Mouse (Mus musculus) neural tube, embryonic 14.5 days (tissue): ENCODE measurements at regions not wholly inside any gene's neighbourhood (a gene's known extent, or its start where the extent isn't known, plus 50 kb on each side); places are given as distances from the start of the nearest gene placed in this dataset.

Experiments
- ATAC-seq: fragments of 200-750 bp; cut with Nextera tagmentation; 2 replicates; pipeline ENCODE4 v1.8.0; 2017; ENCODE audit warnings: low read depth, mild to moderate bottlenecking, moderate TSS enrichment, moderate library complexity
- H3K27ac ChIP-seq: fragments of 300-500 bp; sonication (generic); 2 replicates; pipeline ENCODE4 v1.5.1; 2014; ENCODE audit warnings: low read depth, mild to moderate bottlenecking, control low read depth, low read length, moderate library complexity, mixed read lengths
- H3K27me3 ChIP-seq: fragments of 300-500 bp; sonication (generic); 2 replicates; pipeline ENCODE4 v1.6.1; 2014; ENCODE audit warnings: low read length; ENCODE audit not compliant: control insufficient read depth, insufficient read depth
- H3K36me3 ChIP-seq: fragments of 300-500 bp; sonication (generic); 2 replicates; pipeline ENCODE4 v1.6.1; 2014; ENCODE audit warnings: low read length, mixed read lengths; ENCODE audit not compliant: control insufficient read depth, insufficient read depth
- H3K4me1 ChIP-seq: fragments of 300-500 bp; sonication (generic); 2 replicates; pipeline ENCODE4 v1.6.1; 2014; ENCODE audit warnings: low read length; ENCODE audit not compliant: control insufficient read depth, insufficient read depth
- H3K4me2 ChIP-seq: fragments of 300-500 bp; sonication (generic); 2 replicates; pipeline ENCODE4 v1.6.1; 2014; ENCODE audit warnings: mild to moderate bottlenecking, low read depth, low read length, control low read depth
- H3K4me3 ChIP-seq: fragments of 300-500 bp; sonication (generic); 2 replicates; pipeline ENCODE4 v1.5.1; 2014; ENCODE audit warnings: low read depth, low read length, control low read depth, mixed read lengths
- H3K9ac ChIP-seq: fragments of 300-500 bp; sonication (generic); replicated peaks from 2 replicates; pipeline ENCODE4 v1.6.1; 2014; ENCODE audit warnings: low read depth, mild to moderate bottlenecking, control low read depth, low read length, mixed read lengths
- H3K9me3 ChIP-seq: fragments of 300-500 bp; sonication (generic); 2 replicates; pipeline ENCODE4 v1.6.1; 2016; ENCODE audit warnings: low read length; ENCODE audit not compliant: control insufficient read depth
- WGBS: fragments of 180-500 bp; shearing (Covaris S2); extraction: QIAGEN DNeasy Blood & Tissue Kit; methylation state at CpG from one replicate; pipeline ENCODE4 v1.1.7; 2014; 5-methylcytosine and 5-hydroxymethylcytosine counted together

- ATAC-seq: no peak
- Histone ChIP-seq H3K36me3 (no peaks in the 10 kb centered on the region), H3K9ac (no peak overlapping the region), H3K4me2 (no peak overlapping the region), H3K27me3 (no peaks in the 10 kb centered on the region), H3K27ac (no peak overlapping the region), H3K4me1 (no peaks in the 10 kb centered on the region), H3K4me3 (no peak overlapping the region), H3K9me3 (no peaks in the 10 kb centered on the region)
- WGBS: 26% methylated on average over 2 of the region's 2 CpGs
Measured at GRCm38 (mm10) chr17:87558419-87558818, 77.4 kb upstream of the Epcam start.

GRCm38 (mm10) chr17:87559641-87560040, 76.1 kb upstream of the Epcam start:
- Histone ChIP-seq H3K36me3 (no peaks in the 10 kb centered on the region), H3K4me1 (no peaks in the 10 kb centered on the region), H3K9me3 (no peaks in the 10 kb centered on the region), H3K9ac (no peak overlapping the region), H3K4me3 (no peak overlapping the region), H3K4me2 (no peak overlapping the region), H3K27me3 (no peaks in the 10 kb centered on the region), H3K27ac (no peak overlapping the region)
- no peak for ATAC-seq
- 89% methylated on average over 10 of the region's 10 CpGs for WGBS

- no peaks in the 10 kb centered on the region for H3K4me1 ChIP-seq
- H3K9ac ChIP-seq: no peak overlapping the region
- 90% methylated on average over 7 of the region's 7 CpGs for WGBS
- H3K36me3 ChIP-seq: no peaks in the 10 kb centered on the region
- no peak overlapping the region for H3K4me3 ChIP-seq
- no peak overlapping the region for H3K4me2 ChIP-seq
- H3K27me3 ChIP-seq: no peaks in the 10 kb centered on the region
- no peak for ATAC-seq
- H3K27ac ChIP-seq: no peak overlapping the region
- H3K9me3 ChIP-seq: no peaks in the 10 kb centered on the region
Measured at GRCm38 (mm10) chr17:87560923-87561322, 74.9 kb upstream of the Epcam start.

- Histone ChIP-seq H3K36me3 (no peaks in the 10 kb centered on the region), H3K9ac (no peak overlapping the region), H3K27ac (no peak overlapping the region), H3K27me3 (no peaks in the 10 kb centered on the region), H3K4me2 (no peak overlapping the region), H3K9me3 (no peaks in the 10 kb centered on the region), H3K4me3 (no peak overlapping the region), H3K4me1 (no peaks in the 10 kb centered on the region)
- 93% methylated on average over 5 of the region's 5 CpGs for WGBS
- ATAC-seq: no peak
Measured at GRCm38 (mm10) chr17:87563375-87563774, 72.4 kb upstream of the Epcam start.

GRCm38 (mm10) chr17:87565631-87566030, 70.1 kb upstream of the Epcam start:
- ATAC-seq: no peak
- Histone ChIP-seq H3K9me3 (no peaks in the 10 kb centered on the region), H3K4me2 (no peak overlapping the region), H3K4me3 (no peak overlapping the region), H3K9ac (no peak overlapping the region), H3K27ac (no peak overlapping the region), H3K27me3 (no peaks in the 10 kb centered on the region), H3K4me1 (no peaks in the 10 kb centered on the region), H3K36me3 (no peaks in the 10 kb centered on the region)
- 80% methylated on average over 4 of the region's 4 CpGs for WGBS

- Histone ChIP-seq H3K4me3 (no peak overlapping the region), H3K27me3 (no peaks in the 10 kb centered on the region), H3K9ac (no peak overlapping the region), H3K27ac (no peak overlapping the region), H3K4me2 (no peak overlapping the region), H3K36me3 (no peaks in the 10 kb centered on the region), H3K4me1 (peaks cover 5% of the 10 kb centered on the region), H3K9me3 (no peaks in the 10 kb centered on the region)
- ATAC-seq: no peak
- WGBS: 70% methylated on average over 3 of the region's 3 CpGs
Measured at GRCm38 (mm10) chr17:87566296-87566695, 69.5 kb upstream of the Epcam start.

GRCm38 (mm10) chr17:87566996-87567395, 68.8 kb upstream of the Epcam start:
- no peak for ATAC-seq
- Histone ChIP-seq H3K9ac (no peak overlapping the region), H3K4me1 (peaks cover 5% of the 10 kb centered on the region), H3K27me3 (no peaks in the 10 kb centered on the region), H3K9me3 (no peaks in the 10 kb centered on the region), H3K4me2 (no peak overlapping the region), H3K27ac (no peak overlapping the region), H3K36me3 (no peaks in the 10 kb centered on the region), H3K4me3 (no peak overlapping the region)
- 35% methylated on average over 9 of the region's 9 CpGs for WGBS

- H3K27me3 ChIP-seq: no peaks in the 10 kb centered on the region
- H3K9me3 ChIP-seq: no peaks in the 10 kb centered on the region
- 45% methylated on average over 2 of the region's 2 CpGs for WGBS
- H3K4me3 ChIP-seq: no peak overlapping the region
- H3K4me1 ChIP-seq: peaks cover 5% of the 10 kb centered on the region
- no peak for ATAC-seq
- H3K4me2 ChIP-seq: no peak overlapping the region
- no peaks in the 10 kb centered on the region for H3K36me3 ChIP-seq
- no peak overlapping the region for H3K27ac ChIP-seq
- H3K9ac ChIP-seq: no peak overlapping the region
Measured at GRCm38 (mm10) chr17:87567475-87567874, 68.3 kb upstream of the Epcam start.

GRCm38 (mm10) chr17:87569981-87570380, 65.8 kb upstream of the Epcam start:
- no peak for ATAC-seq

More at GRCm38 (mm10) chr17:87569981-87570380, 65.8 kb upstream of the Epcam start:
- no peak overlapping the region for H3K4me3 ChIP-seq
- no peaks in the 10 kb centered on the region for H3K27me3 ChIP-seq
- 87% methylated on average over 9 of the region's 9 CpGs for WGBS
- no peaks in the 10 kb centered on the region for H3K36me3 ChIP-seq
- H3K27ac ChIP-seq: no peak overlapping the region
- no peak overlapping the region for H3K9ac ChIP-seq
- no peak overlapping the region for H3K4me2 ChIP-seq
- peaks cover 5% of the 10 kb centered on the region for H3K4me1 ChIP-seq
- H3K9me3 ChIP-seq: no peaks in the 10 kb centered on the region
